Mouse (Mus musculus) hindbrain, embryonic 15.5 days (tissue): ENCODE data around the gene Gm49321. TPM values are rescaled to one million over a fixed set of nuclear protein-coding genes. Genes with fewer than 3 reads are reported as not detected.

Source experiments
- polyA plus RNA-seq: library from polyadenylated mRNA; unstranded; fragments of >200 nt; fragmentation: Nextera tagmentation; extraction: Ambion mirVana; gene quantifications from 2 replicates; pipeline ENCODE4 v1.2.1, GENCODE M21; 2015

Gm49321 gene
- polyA plus RNA-seq, 1 experiment from 2014 or later: 25.4 TPM

Other genes starting within 250 kb of the Gm49321 start
- 76.8 and 80.1 TPM in 2 replicates for gene Hif1a, start 36.3 kb upstream of the Gm49321 start, polyA plus RNA-seq
- 34.9 and 38.6 TPM in 2 replicates for gene Snapc1, start 26.8 kb downstream of the Gm49321 start, polyA plus RNA-seq
- gene Syt16, start 60.0 kb downstream of the Gm49321 start, polyA plus RNA-seq: 71.3 and 81.7 TPM in 2 replicates